Mouse (Mus musculus) spleen, adult 2 months (tissue): ENCODE data around the gene Olfr97. TPM values are rescaled to one million over a fixed set of nuclear protein-coding genes. Genes with fewer than 3 reads are reported as not detected.
"Not testable (repeated sequence)": the region's sequence is repeated elsewhere in the genome, so short reads cannot be mapped to it uniquely, and the experiment has no call there.

Source experiments
- DNase-seq, 2 experiments: peaks; one replicate each; pipeline versions ENCODE4 v3.0.0 to v3.0.0-alpha.2; 2012 to 2021; ENCODE audit warnings: low spot score in 2 of 2, low read depth in 1 of 2
- H3K27ac ChIP-seq: fragments of 200-500 bp; 2 replicates; pipeline ENCODE4 v1.5.1; 2012; ENCODE audit warnings: low read length, inconsistent platforms; ENCODE audit not compliant: insufficient read depth
- H3K27me3 ChIP-seq: fragments of 200-500 bp; 2 replicates; pipeline ENCODE4 v1.6.1; 2012; ENCODE audit warnings: mild to moderate bottlenecking, moderate library complexity, low read length, inconsistent platforms; ENCODE audit not compliant: control insufficient read depth, insufficient read depth
- H3K36me3 ChIP-seq: fragments of 200-500 bp; 2 replicates; pipeline ENCODE4 v1.6.1; 2012; ENCODE audit warnings: mild to moderate bottlenecking, low read length, inconsistent platforms; ENCODE audit not compliant: control insufficient read depth, insufficient read depth
- H3K4me1 ChIP-seq: fragments of 200-500 bp; 2 replicates; pipeline ENCODE4 v1.6.1; 2011; ENCODE audit warnings: inconsistent platforms; ENCODE audit not compliant: control insufficient read depth, insufficient read depth, insufficient read length
- H3K4me3 ChIP-seq: fragments of 200-500 bp; 2 replicates; pipeline ENCODE4 v1.5.1; 2011; ENCODE audit warnings: mild to moderate bottlenecking, inconsistent platforms; ENCODE audit not compliant: insufficient read depth, insufficient read length; ENCODE audit errors: extremely low read depth
- CTCF ChIP-seq: fragments of 200-500 bp; IDR thresholded peaks from 2 replicates; pipeline ENCODE4 v1.5.1; 2011; ENCODE audit warnings: mild to moderate bottlenecking, inconsistent platforms; ENCODE audit not compliant: insufficient read depth, insufficient read length, insufficient replicate concordance; ENCODE audit errors: extremely low read depth
- POLR2A ChIP-seq: fragments of 200-500 bp; IDR thresholded peaks from 2 replicates; pipeline ENCODE4 v1.6.1; 2011; ENCODE audit warnings: low read depth, low read length, inconsistent platforms
- WGBS: fragments of 180-500 bp; shearing (Covaris S2); methylation state at CpG from one replicate; pipeline ENCODE4 v1.1.7; 2018; 5-methylcytosine and 5-hydroxymethylcytosine counted together
- polyA plus RNA-seq: library from polyadenylated mRNA; depleted of rRNA; stranded (reverse); fragments of >200 nt; gene quantifications from 2 replicates; pipeline ENCODE4 v1.2.3, GENCODE M21; 2012; rRNA removed

Gene Olfr97
- not detected in 2 replicates for polyA plus RNA-seq

- not testable (repeated sequence) for H3K4me3 ChIP-seq, H3K36me3 ChIP-seq, H3K27ac ChIP-seq, H3K4me1 ChIP-seq, H3K27me3 ChIP-seq, DNase-seq
- 90% methylated on average over 2 of the region's 2 CpGs for WGBS
Measured at GRCm38 (mm10) chr17:37237230-37237629, at the start of gene Olfr97. TSS of gene Olfr97 (minus strand) at chr17:37237330.

- Histone ChIP-seq H3K27ac (no peak within 1 kb of the TSS), H3K4me1 (no peaks in the 10 kb centered on the region), H3K27me3 (no peaks in the 10 kb centered on the region), H3K36me3 (no peaks in the 10 kb centered on the region), H3K4me3 (no peak within 1 kb of the TSS)
- 89% methylated on average over 1 of the region's 1 CpGs for WGBS
- DNase-seq, result no peak
- TF ChIP-seq POLR2A (no peak), CTCF (no peak)
Measured at GRCm38 (mm10) chr17:37283360-37283759, 46.2 kb upstream of the Olfr97 start, which contains the start of gene Olfr99. TSS of gene Olfr99 (minus strand) at chr17:37283460.

GRCm38 (mm10) chr17:37280331-37280730, 43.2 kb upstream of the Olfr97 start:
- Histone ChIP-seq H3K36me3 (peaks cover 9% of the 10 kb centered on the region), H3K4me1 (no peaks in the 10 kb centered on the region), H3K27ac (no peak overlapping the region), H3K4me3 (no peak overlapping the region), H3K27me3 (no peaks in the 10 kb centered on the region)
- no peak for DNase-seq
- no peak for TF ChIP-seq POLR2A
- no peak for TF ChIP-seq CTCF
- 79% methylated on average over 1 of the region's 1 CpGs for WGBS

- DNase-seq, result no peak
- no peak overlapping the region for H3K4me3 ChIP-seq
- TF ChIP-seq CTCF (no peak), POLR2A (no peak)
- peaks cover 12% of the 10 kb centered on the region; the same call in 1 of the 2 replicates for H3K4me1 ChIP-seq
- no peak overlapping the region for H3K27ac ChIP-seq
- H3K36me3 ChIP-seq, result peaks cover 21% of the 10 kb centered on the region
- no peaks in the 10 kb centered on the region for H3K27me3 ChIP-seq
Measured at GRCm38 (mm10) chr17:37276573-37276972, 39.4 kb upstream of the Olfr97 start.

- WGBS, result 87% methylated on average over 2 of the region's 2 CpGs
- Histone ChIP-seq H3K36me3 (peaks cover 21% of the 10 kb centered on the region), H3K4me1 (peaks cover 16% of the 10 kb centered on the region; the same call in 1 of the 2 replicates), H3K27me3 (no peaks in the 10 kb centered on the region), H3K4me3 (no peak overlapping the region), H3K27ac (no peak overlapping the region)
- no peak for DNase-seq
- TF ChIP-seq CTCF (no peak), POLR2A (no peak)
Measured at GRCm38 (mm10) chr17:37275626-37276248, 38.6 kb upstream of the Olfr97 start.

- peaks cover 17% of the 10 kb centered on the region; the same call in 1 of the 2 replicates for H3K4me1 ChIP-seq
- TF ChIP-seq POLR2A (peak; percentile 29; the same call in 1 of the 2 replicates), CTCF (no peak)
- peak overlapping the region; percentile 93 for H3K27ac ChIP-seq
- peak overlapping the region; percentile 78 for H3K4me3 ChIP-seq
- peak; percentile 69 to 74 for DNase-seq
- WGBS, result 6% methylated on average over 8 of the region's 8 CpGs
- H3K36me3 ChIP-seq, result peaks cover 14% of the 10 kb centered on the region
- H3K27me3 ChIP-seq, result no peaks in the 10 kb centered on the region
Measured at GRCm38 (mm10) chr17:37270702-37271092, 33.6 kb upstream of the Olfr97 start.

- Histone ChIP-seq H3K27ac (peak within 1 kb of the TSS; percentile 93), H3K36me3 (peaks cover 11% of the 10 kb centered on the region), H3K4me3 (peak within 1 kb of the TSS; percentile 78), H3K27me3 (no peaks in the 10 kb centered on the region), H3K4me1 (peaks cover 17% of the 10 kb centered on the region; the same call in 1 of the 2 replicates)
- TF ChIP-seq POLR2A (peak; percentile 76), CTCF (no peak)
- WGBS, result under 1% methylated on average over 26 of the region's 26 CpGs
- DNase-seq, result peak; percentile 93 to 94
Measured at GRCm38 (mm10) chr17:37270058-37270701, 33.0 kb upstream of the Olfr97 start, which contains the start of gene H2-M3. TSS of gene H2-M3 (plus strand) at chr17:37270220.
